Mouse (Mus musculus) MEL (cell line): ENCODE data around the gene H60b. TPM values are rescaled to one million over a fixed set of nuclear protein-coding genes. Genes with fewer than 3 reads are reported as not detected.
"Not testable (repeated sequence)": the region's sequence is repeated elsewhere in the genome, so short reads cannot be mapped to it uniquely, and the experiment has no call there.

Experiments
- DNase-seq: peaks from one replicate; pipeline ENCODE4 v3.0.0; 2011; ENCODE audit warnings: low read depth, low spot score
- H3K27ac ChIP-seq: 2 replicates; pipeline ENCODE4 v1.5.1; 2012; ENCODE audit warnings: low read depth, mild to moderate bottlenecking, control low read depth, low read length, moderate library complexity; ENCODE audit not compliant: control insufficient read depth
- H3K27me3 ChIP-seq, 2 experiments: fragments of 150-350 bp in 1 of 2; sonication (generic) in 1 of 2; 2 replicates each; pipeline ENCODE4 v1.6.1; 2012; ENCODE audit warnings: low read length in 2 of 2, mild to moderate bottlenecking in 2 of 2, improper control_type of control experiment in 1 of 2, moderate library complexity in 1 of 2; ENCODE audit not compliant: insufficient read depth in 2 of 2, control insufficient read depth in 1 of 2
- H3K36me3 ChIP-seq, 2 experiments: 2 replicates each; pipeline ENCODE4 v1.6.1; 2012 to 2014; ENCODE audit warnings: low read length in 2 of 2, improper control_type of control experiment in 1 of 2, inconsistent platforms in 1 of 2, mild to moderate bottlenecking in 1 of 2; ENCODE audit not compliant: insufficient read depth in 2 of 2, control insufficient read depth in 1 of 2
- H3K4me1 ChIP-seq, 2 experiments: fragments of 150-350 bp in 1 of 2; sonication (generic) in 1 of 2; 2 replicates each; pipeline ENCODE4 v1.6.1; 2012; ENCODE audit warnings: low read length in 2 of 2, improper control_type of control experiment in 1 of 2, mild to moderate bottlenecking in 1 of 2; ENCODE audit not compliant: insufficient read depth in 2 of 2, control insufficient read depth in 1 of 2
- H3K4me3 ChIP-seq, 2 experiments: fragments of 150-350 bp in 1 of 2; sonication (generic) in 1 of 2; 2 replicates each; pipeline ENCODE4 v1.5.1; 2012; ENCODE audit warnings: low read depth in 2 of 2, low read length in 2 of 2, mild to moderate bottlenecking in 2 of 2, moderate library complexity in 2 of 2, control low read depth in 1 of 2, improper control_type of control experiment in 1 of 2; ENCODE audit not compliant: control insufficient read depth in 1 of 2, insufficient read depth in 1 of 2
- H3K79me2 ChIP-seq: 2 replicates; pipeline ENCODE4 v1.6.1; 2012; ENCODE audit warnings: mild to moderate bottlenecking, low read length, moderate library complexity; ENCODE audit not compliant: control insufficient read depth, poor library complexity, insufficient read depth
- H3K9ac ChIP-seq: 2 replicates; pipeline ENCODE4 v1.6.1; 2012; ENCODE audit warnings: low read depth, mild to moderate bottlenecking, control low read depth, low read length, moderate library complexity; ENCODE audit not compliant: control insufficient read depth, poor library complexity, severe bottlenecking
- H3K9me3 ChIP-seq: fragments of 150-350 bp; sonication (generic); replicated peaks from 2 replicates; pipeline ENCODE4 v1.6.1; 2012; ENCODE audit warnings: mild to moderate bottlenecking, low read length, improper control_type of control experiment, moderate library complexity; ENCODE audit not compliant: insufficient read depth
- EP300 ChIP-seq, 2 experiments: IDR thresholded peaks; 2 replicates each; pipeline ENCODE4 v1.6.1; 2011; ENCODE audit warnings: improper control_type of control experiment in 2 of 2, low read length in 2 of 2, low read depth in 1 of 2, mild to moderate bottlenecking in 1 of 2
- MYB ChIP-seq: IDR thresholded peaks from 2 replicates; pipeline ENCODE4 v1.6.1; 2011; ENCODE audit warnings: mild to moderate bottlenecking, low read depth, low read length, improper control_type of control experiment
- POLR2AphosphoS2 ChIP-seq: IDR thresholded peaks from 2 replicates; pipeline ENCODE4 v1.6.1; 2011; ENCODE audit warnings: low read length, improper control_type of control experiment
- POLR2AphosphoS5 ChIP-seq: IDR thresholded peaks from 2 replicates; pipeline ENCODE4 v1.6.1; 2012; ENCODE audit warnings: low read depth, borderline replicate concordance, mild to moderate bottlenecking, inconsistent platforms, low read length, moderate library complexity, mixed read lengths
- RAD21 ChIP-seq: IDR thresholded peaks from 2 replicates; pipeline ENCODE4 v1.6.1; 2011; ENCODE audit warnings: mild to moderate bottlenecking, low read depth, low read length, improper control_type of control experiment
- RCOR1 ChIP-seq: IDR thresholded peaks from 2 replicates; pipeline ENCODE4 v1.6.1; 2012; ENCODE audit warnings: low read depth, mild to moderate bottlenecking, inconsistent platforms, low read length, improper control_type of control experiment
- ZC3H11A ChIP-seq: IDR thresholded peaks from 2 replicates; pipeline ENCODE4 v1.6.1; 2012; ENCODE audit warnings: low read depth, mild to moderate bottlenecking, inconsistent platforms, low read length, improper control_type of control experiment
- ZNF384 ChIP-seq: IDR thresholded peaks from 2 replicates; pipeline ENCODE4 v1.6.1; 2012; ENCODE audit warnings: low read depth, mild to moderate bottlenecking, inconsistent platforms, low read length, improper control_type of control experiment
- polyA plus RNA-seq, 2 experiments: library from polyadenylated mRNA; stranded (reverse) in 1 of 2; unstranded in 1 of 2; fragments of >175 nt in 1 of 2; fragments of >200 nt in 1 of 2; gene quantifications; 2 replicates each; pipeline versions ENCODE4 v1.2.1 to v1.2.4; 2012; ENCODE audit warnings: low replicate concordance in 2 of 2, low read depth in 1 of 2; ENCODE audit not compliant: insufficient read length in 2 of 2, insufficient read depth in 1 of 2, missing spikeins in 1 of 2
- total RNA-seq: library from RNA; depleted of rRNA; stranded (reverse); fragments of 300-350 nt; gene quantifications from 2 replicates; pipeline ENCODE4 v1.2.3, GENCODE M21; 2012

The H60b gene
- total and polyA plus RNA-seq, 3 experiments: not detected

DNA sequence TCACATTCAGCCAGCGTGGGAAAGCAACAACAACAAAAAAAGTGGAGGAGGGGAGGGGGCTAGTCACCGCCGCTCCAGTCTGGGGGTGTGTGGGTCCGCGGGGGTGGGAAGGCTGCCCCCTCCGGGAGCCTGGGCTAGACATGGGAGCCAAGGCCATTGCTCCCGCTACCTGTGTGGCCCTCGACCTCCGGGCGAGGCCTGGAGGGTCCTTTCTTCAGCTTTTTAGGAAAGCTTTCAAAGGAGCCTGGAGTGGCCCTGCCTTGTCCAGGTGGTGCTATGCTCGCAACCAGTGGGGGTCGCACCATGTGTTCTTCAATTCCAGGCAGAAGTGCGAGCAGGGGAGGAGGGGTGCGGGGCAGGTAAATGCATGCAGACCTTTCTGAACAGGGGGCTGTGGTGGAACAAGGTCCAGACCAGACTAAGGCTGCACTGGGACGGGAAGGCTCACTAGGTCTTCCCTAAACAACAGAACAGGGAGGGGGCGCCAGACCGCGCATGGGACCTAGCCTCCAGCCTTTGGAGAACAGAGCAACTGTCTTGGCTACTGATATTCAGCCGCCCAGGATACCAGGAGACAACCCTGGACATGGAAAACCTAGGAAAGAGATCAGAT lies 116.2 kb downstream of the H60b start (continued):
- no peak for TF ChIP-seq ZC3H11A

DNA sequence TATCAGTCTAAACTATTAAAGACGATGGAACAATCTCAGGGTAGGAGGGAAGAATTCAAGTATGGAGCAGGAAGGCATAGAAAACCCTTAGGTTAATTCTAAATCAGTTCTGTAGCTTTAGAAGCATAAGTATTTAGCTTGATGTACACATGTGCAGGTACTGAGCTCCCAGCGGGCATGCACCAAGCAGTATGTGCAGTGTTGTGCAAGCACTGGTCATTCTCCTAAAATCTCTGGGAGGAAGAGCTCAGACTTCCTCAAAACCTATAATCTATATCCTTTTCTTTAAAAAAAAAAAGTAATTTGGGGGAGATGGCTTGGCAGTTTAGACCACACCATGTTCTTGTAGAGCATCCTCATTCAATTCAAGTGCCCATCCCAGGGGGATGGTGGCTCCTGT lies 120.1 kb downstream of the H60b start:
- H3K79me2 ChIP-seq, H3K4me3 ChIP-seq, H3K4me1 ChIP-seq, H3K36me3 ChIP-seq, DNase-seq, H3K9ac ChIP-seq, H3K27ac ChIP-seq, H3K9me3 ChIP-seq, H3K27me3 ChIP-seq: not testable (repeated sequence)

DNA sequence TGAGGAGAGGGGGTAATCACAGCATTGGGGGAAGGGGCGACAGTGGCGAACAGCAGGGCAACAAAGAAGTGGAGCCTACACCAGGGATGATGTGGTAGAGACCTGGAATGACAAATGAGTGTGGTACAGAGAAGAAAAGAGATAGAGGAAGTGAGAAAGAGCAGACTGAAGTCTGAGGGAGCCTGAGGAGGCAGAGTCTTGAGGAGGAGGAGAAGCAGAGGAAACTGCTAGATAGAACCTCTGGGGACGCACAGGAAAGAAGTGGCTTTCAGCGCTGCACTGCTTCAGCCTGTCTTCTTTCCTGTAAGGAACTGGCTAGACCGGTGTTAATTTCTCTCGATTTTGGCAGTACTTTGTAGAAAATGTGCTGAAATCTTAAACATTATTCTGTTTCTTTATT lies 124.4 kb downstream of the H60b start:
- no peaks in the 10 kb centered on the region; a peak in 1 of 4 replicates for H3K36me3 ChIP-seq
- no peak overlapping the region for H3K4me3 ChIP-seq
- H3K79me2 ChIP-seq: no peaks in the 10 kb centered on the region; the same call in 1 of the 2 replicates
- no peaks in the 10 kb centered on the region for H3K9me3 ChIP-seq
- H3K4me1 ChIP-seq: no peaks in the 10 kb centered on the region
- DNase-seq: no peak
- H3K27me3 ChIP-seq: no peaks in the 10 kb centered on the region
- H3K27ac ChIP-seq: no peak overlapping the region
- H3K9ac ChIP-seq: no peak overlapping the region
- no peak for TF ChIP-seq RAD21
- TF ChIP-seq POLR2AphosphoS2: no peak
- TF ChIP-seq POLR2AphosphoS5: no peak
- no peak for TF ChIP-seq ZC3H11A
- TF ChIP-seq EP300 (IDR thresholded peaks at IDR 0.05; ENCODE audit: low read depth in 1 of 2, low read length in 2 of 2): no peak
- TF ChIP-seq, all 39 proteins: peak for 0

DNA sequence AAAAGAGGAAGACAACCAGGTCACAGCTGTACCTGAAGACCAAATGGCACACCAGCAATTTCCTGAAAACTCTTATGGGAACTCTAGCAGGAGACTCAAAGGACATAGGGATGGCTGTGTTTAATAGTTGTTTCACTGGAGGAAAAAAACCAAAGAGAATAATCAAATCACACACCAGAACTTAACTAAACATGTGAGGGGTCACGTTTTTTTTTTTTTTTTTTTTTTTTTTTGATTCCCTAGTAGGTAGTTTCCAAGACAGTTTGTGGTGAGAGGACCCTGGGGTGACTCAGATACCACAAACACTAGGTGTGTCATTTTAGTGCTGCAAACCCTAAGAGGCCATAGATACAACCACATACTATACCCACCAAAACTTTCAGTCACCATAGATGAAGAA lies 137.3 kb downstream of the H60b start:
- Histone ChIP-seq H3K4me3 (no peak overlapping the region), H3K9ac (no peak overlapping the region), H3K4me1 (peaks cover 11 to 26% of the 10 kb centered on the region in 2 experiments), H3K9me3 (no peaks in the 10 kb centered on the region), H3K36me3 (peaks cover 0 to 50% of the 10 kb centered on the region in 2 experiments; a peak in 2 of 4 replicates), H3K27me3 (no peaks in the 10 kb centered on the region), H3K79me2 (peaks cover under 1% of the 10 kb centered on the region; the same call in 1 of the 2 replicates), H3K27ac (no peak overlapping the region)
- DNase-seq: peak; percentile 37
- TF ChIP-seq MYB: 0 out of 2 replicates have a peak, but pooled peaks have one; percentile 11
- peak; percentile 80 for TF ChIP-seq ZNF384
- no peak for TF ChIP-seq RCOR1
